Mouse (Mus musculus) C2C12 (cell line): ENCODE measurements around the gene Nectin2.

Experiments
- CEBPB ChIP-seq: IDR thresholded peaks from one replicate; pipeline ENCODE4 v1.6.1; 2011; ENCODE audit warnings: low read depth, mild to moderate bottlenecking, control low read depth, moderate library complexity
- CTCF ChIP-seq: IDR thresholded peaks from one replicate; pipeline ENCODE4 v1.5.1; 2011; ENCODE audit not compliant: control insufficient read depth, insufficient read depth, insufficient read length
- MAX ChIP-seq: IDR thresholded peaks from one replicate; pipeline ENCODE4 v1.6.1; 2011; ENCODE audit warnings: mild to moderate bottlenecking, control low read depth
- MYOD1 ChIP-seq: IDR thresholded peaks from one replicate; pipeline ENCODE4 v1.6.1; 2011; ENCODE audit warnings: low read depth; ENCODE audit not compliant: control insufficient read depth, insufficient read length
- MYOG ChIP-seq: IDR thresholded peaks from one replicate; pipeline ENCODE4 v1.6.1; 2011; ENCODE audit not compliant: control insufficient read depth, insufficient read length; ENCODE audit errors: extremely low read depth

DNA sequence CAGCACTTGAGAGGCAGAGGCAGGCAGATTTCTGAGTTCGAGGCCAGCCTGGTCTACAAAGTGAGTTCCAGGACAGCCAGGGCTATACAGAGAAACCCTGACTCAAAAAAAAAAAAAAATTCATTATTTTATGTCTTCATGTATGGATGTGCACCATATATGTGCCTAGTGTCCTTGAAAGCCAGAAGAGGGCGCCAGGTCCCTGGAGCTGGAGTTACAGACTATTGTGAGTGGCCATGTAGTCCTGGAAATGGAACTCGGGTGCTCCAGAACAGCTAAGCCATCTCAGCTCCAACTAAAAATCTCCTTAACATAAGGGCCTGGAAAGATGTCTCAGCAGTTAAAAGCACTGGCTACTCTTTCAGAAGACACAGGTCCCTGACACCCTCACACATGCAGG is 83.5 kb downstream of the Nectin2 start:
- TF ChIP-seq MAX (no peak), CTCF (no peak), CEBPB (no peak), MYOG (no peak), MYOD1 (no peak)
